Mouse (Mus musculus): Measurements from ENCODE around the gene Zfand2a.

GRCm38 (mm10) chr5:139516281-139516680 is 31.9 kb upstream of the Zfand2a start:
- TF ChIP-seq CTCF (IDR thresholded peaks at IDR 0.05; ENCODE audit: insufficient read depth, low read depth, low read length), result no peak
- no peak for TF ChIP-seq POLR2A (IDR thresholded peaks at IDR 0.05; ENCODE audit: insufficient read depth, low read depth, low read length)
